8 mouse cellular contexts compared by ENCODE assay signal in the genomic region with DNA sequence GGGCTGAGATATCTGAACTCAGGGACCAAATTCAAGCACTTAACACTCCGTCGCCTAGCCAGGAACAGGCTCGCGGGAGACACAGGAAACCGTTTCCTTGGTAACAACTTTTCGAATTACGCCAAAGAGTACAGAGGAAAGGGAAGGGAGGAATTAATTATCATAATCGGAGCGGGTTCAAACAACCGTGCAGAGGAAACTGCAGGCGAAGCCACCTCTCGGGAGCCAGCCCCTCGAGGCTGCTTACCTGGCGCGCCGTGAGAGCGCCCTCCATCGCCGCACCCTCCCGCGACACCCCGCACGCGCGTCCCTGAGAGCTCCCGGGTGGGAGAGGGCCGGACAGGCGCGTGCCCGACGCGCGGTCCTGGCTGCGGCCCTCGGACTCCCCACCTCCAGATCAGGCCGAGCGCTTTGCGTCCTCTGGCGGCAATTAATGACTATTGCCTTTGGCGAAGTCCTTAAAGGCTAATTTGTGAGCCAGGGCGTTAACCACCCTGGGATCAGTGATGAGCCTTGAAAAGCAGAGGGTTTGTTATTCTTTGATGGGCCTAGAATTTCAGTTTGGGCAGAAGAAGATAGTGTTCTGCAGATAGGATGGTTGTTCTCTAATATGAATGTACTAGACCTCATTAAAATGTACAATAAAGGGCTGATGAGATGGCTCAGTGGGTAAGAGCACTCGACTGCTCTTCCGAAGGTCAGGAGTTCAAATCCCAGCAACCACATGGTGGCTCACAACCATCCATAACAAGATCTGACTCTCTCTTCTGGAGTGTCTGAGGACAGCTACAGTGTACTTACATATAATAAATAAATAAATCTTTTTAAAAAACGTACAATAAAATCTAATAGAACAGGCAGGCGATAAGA. TPM values are rescaled to one million over a fixed set of nuclear protein-coding genes. Genes with fewer than 3 reads are reported as not detected.
DNase-seq lines count a peak whose midpoint lies in the region; ATAC-seq and TF ChIP-seq lines count a peak whose summit lies in the region.

TSS of gene Gramd1c (minus strand) at position 321 of the 870 bp plus-strand sequence.

- peak within 1 kb of the TSS; percentile 68 for H3K9ac ChIP-seq in forebrain, postnatal 0 days
- H3K9ac ChIP-seq in neural tube, embryonic 15.5 days (replicated peaks) = peak within 1 kb of the TSS; percentile 67

- TF ChIP-seq CTCF in cerebellum, adult 2 months (IDR thresholded peaks at IDR 0.05; ENCODE audit: borderline replicate concordance, insufficient read depth, low read depth, low read length) = peak; percentile 64; the same call in 1 of the 2 replicates
- peak; percentile 83 for TF ChIP-seq CTCF in forebrain, postnatal 0 days (IDR thresholded peaks at IDR 0.05; ENCODE audit: low read depth)
- peak; percentile 84 for TF ChIP-seq CTCF in layer of hippocampus, adult 2 months (conservative IDR thresholded peaks at IDR 0.05)
- TF ChIP-seq CTCF in lung, adult 2 months (IDR thresholded peaks at IDR 0.05; ENCODE audit: insufficient read depth, low read length) = peak; percentile 56
- TF ChIP-seq CTCF in thymus, adult 2 months (IDR thresholded peaks at IDR 0.05; ENCODE audit: borderline replicate concordance, control insufficient read depth, extremely low read depth, insufficient read depth, low read length, poor library complexity) = 0 out of 2 replicates have a peak, but pooled peaks have one; percentile 50

- peak; percentile 79 for DNase-seq in NIH3T3 (ENCODE audit: low read depth)
- DNase-seq in cerebellum, adult 2 months = peak; percentile 62 to 65
- DNase-seq in forebrain, postnatal 0 days = peak; percentile 87
- peak; percentile 62 to 69 for DNase-seq in heart, postnatal 36 days
- peak; percentile 55 to 65 for DNase-seq in layer of hippocampus, adult 2 months (ENCODE audit: low spot score in 2 of 2)
- DNase-seq in lung, adult 2 months = peak; percentile 51
- peak; percentile 35 for DNase-seq in thymus, adult 2 months

- peak; percentile 93 for ATAC-seq in forebrain, postnatal 0 days
- peak; percentile 88 for ATAC-seq in neural tube, embryonic 15.5 days (ENCODE audit: low FRiP score)

- 6% methylated on average over 45 of the region's 45 CpGs for WGBS in cerebellum, adult 2 months
- 6% methylated on average over 45 of the region's 45 CpGs for WGBS in forebrain, postnatal 0 days
- WGBS in lung, adult 2 months = 6% methylated on average over 45 of the region's 45 CpGs
- 5% methylated on average over 45 of the region's 45 CpGs for WGBS in neural tube, embryonic 15.5 days
- 8% methylated on average over 45 of the region's 45 CpGs for WGBS in thymus, adult 2 months

- no peaks in the 10 kb centered on the region for H3K4me1 ChIP-seq in cerebellum, adult 2 months (ENCODE audit: control insufficient read depth, insufficient read depth, low read length)
- no peaks in the 10 kb centered on the region for H3K4me1 ChIP-seq in forebrain, postnatal 0 days (ENCODE audit: insufficient read depth)
- H3K4me1 ChIP-seq in lung, adult 2 months (ENCODE audit: control insufficient read depth, insufficient read depth, low read length) = no peaks in the 10 kb centered on the region
- H3K4me1 ChIP-seq in neural tube, embryonic 15.5 days = peaks cover 11% of the 10 kb centered on the region; the same call in 1 of the 2 replicates
- peaks cover 6% of the 10 kb centered on the region for H3K4me1 ChIP-seq in thymus, adult 2 months (replicated peaks; ENCODE audit: control insufficient read depth, insufficient read depth, low read length)

- no peaks in the 10 kb centered on the region for H3K9me3 ChIP-seq in forebrain, postnatal 0 days (ENCODE audit: low read length)
- H3K9me3 ChIP-seq in neural tube, embryonic 15.5 days (replicated peaks) = no peaks in the 10 kb centered on the region

- no peak for TF ChIP-seq POLR2A in cerebellum, adult 2 months (IDR thresholded peaks at IDR 0.05; ENCODE audit: borderline replicate concordance, insufficient read depth, low read length)
- no peak for TF ChIP-seq POLR2A in lung, adult 2 months (IDR thresholded peaks at IDR 0.05; ENCODE audit: borderline replicate concordance, extremely low read depth, low read depth, low read length)
- no peak for TF ChIP-seq POLR2A in thymus, adult 2 months (IDR thresholded peaks at IDR 0.05; ENCODE audit: control insufficient read depth, extremely low read depth, insufficient read depth, low read length, poor library complexity)

- no peak within 1 kb of the TSS for H3K27ac ChIP-seq in cerebellum, adult 2 months (ENCODE audit: insufficient read depth, low read length)
- H3K27ac ChIP-seq in forebrain, postnatal 0 days (ENCODE audit: low read depth, low read length) = peak within 1 kb of the TSS; percentile 85
- peak within 1 kb of the TSS; percentile 86 for H3K27ac ChIP-seq in layer of hippocampus, adult 2 months
- H3K27ac ChIP-seq in neural tube, embryonic 15.5 days (replicated peaks) = peak within 1 kb of the TSS; percentile 77
- H3K27ac ChIP-seq in thymus, adult 2 months (ENCODE audit: control insufficient read depth, insufficient read depth, low read length) = no peak within 1 kb of the TSS

- peak within 1 kb of the TSS; percentile 76 for H3K4me3 ChIP-seq in cerebellum, adult 2 months (replicated peaks; ENCODE audit: insufficient read depth, low read depth, low read length)
- H3K4me3 ChIP-seq in forebrain, postnatal 0 days (ENCODE audit: low read depth, low read length) = peak within 1 kb of the TSS; percentile 46
- H3K4me3 ChIP-seq in layer of hippocampus, adult 2 months = peak within 1 kb of the TSS; percentile 77
- H3K4me3 ChIP-seq in lung, adult 2 months (replicated peaks; ENCODE audit: extremely low read depth, low read depth, low read length) = peak within 1 kb of the TSS; percentile 72
- H3K4me3 ChIP-seq in neural tube, embryonic 15.5 days (replicated peaks) = peak within 1 kb of the TSS; percentile 59
- H3K4me3 ChIP-seq in thymus, adult 2 months (ENCODE audit: control insufficient read depth, insufficient read depth, low read length) = peak within 1 kb of the TSS; percentile 74

- no peaks in the 10 kb centered on the region for H3K27me3 ChIP-seq in cerebellum, adult 2 months (ENCODE audit: control insufficient read depth, insufficient read depth, low read length)
- H3K27me3 ChIP-seq in forebrain, postnatal 0 days (ENCODE audit: insufficient read depth, low read length) = no peaks in the 10 kb centered on the region
- H3K27me3 ChIP-seq in neural tube, embryonic 15.5 days (replicated peaks) = no peaks in the 10 kb centered on the region
- no peaks in the 10 kb centered on the region for H3K27me3 ChIP-seq in thymus, adult 2 months (ENCODE audit: control insufficient read depth, insufficient read depth, low read length)

- intact Hi-C loops in heart, postnatal 36 days (cut with DNase I) = loop anchor here (5.0 to 10.0 kb wide), 2 partner anchors 176 to 1888 kb away; partner anchors contain the start of gene Ccdc191

- H3K4me2 ChIP-seq in forebrain, postnatal 0 days (ENCODE audit: low read depth) = peak within 1 kb of the TSS; percentile 67
- H3K4me2 ChIP-seq in neural tube, embryonic 15.5 days = peak within 1 kb of the TSS; percentile 80

- no peaks in the 10 kb centered on the region for H3K36me3 ChIP-seq in forebrain, postnatal 0 days (ENCODE audit: insufficient read depth)
- no peaks in the 10 kb centered on the region for H3K36me3 ChIP-seq in neural tube, embryonic 15.5 days
- no peaks in the 10 kb centered on the region for H3K36me3 ChIP-seq in thymus, adult 2 months (ENCODE audit: control insufficient read depth, insufficient read depth, low read length)

RNA-seq across cellular contexts. Expression of gene Gramd1c, which starts in this region (rescaled TPM):
- 1.4 and 1.8 TPM in 2 replicates for polyA plus RNA-seq in cerebellum, adult 2 months (2012; rRNA removed)
- 2.7 and 4.4 TPM in 2 replicates for total RNA-seq in forebrain, postnatal 0 days (2014; rRNA removed)
- polyA plus RNA-seq in forebrain, postnatal 0 days (2015; fragmentation: Nextera tagmentation; extraction: Ambion mirVana) = 0.93 and 2.1 TPM in 2 replicates
- total RNA-seq in heart, postnatal 36 days (2021) = under 1 TPM; 0.70 to 0.78 TPM
- total RNA-seq in layer of hippocampus, adult 2 months (2021) = 1 to 10 TPM; 4.6 to 5.1 TPM
- polyA plus RNA-seq in lung, adult 2 months (2012; rRNA removed) = 0.62 and 1.3 TPM in 2 replicates
- polyA plus RNA-seq in neural tube, embryonic 15.5 days (2015; fragmentation: Nextera tagmentation; extraction: Ambion mirVana) = 2.8 and 3.0 TPM in 2 replicates
- 0.38 and 0.62 TPM in 2 replicates for polyA plus RNA-seq in thymus, adult 2 months (2012; rRNA removed)

Comparison
In these comparisons a context has a peak if more than half of its experiments do, and no peak if none do; other contexts are left out.
1. Peak in DNase-seq in heart, postnatal 36 days; RNA of the gene not detected or under 1 TPM.
2. Peak in DNase-seq and H3K4me3 ChIP-seq in thymus, adult 2 months; RNA of the gene not detected or under 1 TPM.
3. DNase-seq: peak in every context shown above with its lines; median percentile 87 in forebrain, postnatal 0 days; 79 in NIH3T3; 66 in heart, postnatal 36 days; 64 in cerebellum, adult 2 months; 60 in layer of hippocampus, adult 2 months; 51 in lung, adult 2 months; 35 in thymus, adult 2 months.
4. H3K27ac ChIP-seq: peak in forebrain, postnatal 0 days (single experiment), layer of hippocampus, adult 2 months (single experiment) and neural tube, embryonic 15.5 days (single experiment); none in cerebellum, adult 2 months (single experiment) and thymus, adult 2 months (single experiment).
5. Peak in every context shown above with its lines, with median percentiles within 50 percentile points of each other: H3K4me3 ChIP-seq and CTCF ChIP-seq.